In genomic region chr14:76169876-76170466, GRCm38 (mm10) we compare ENCODE assay signal across 10 mouse cellular contexts. TPM values are rescaled to one million over a fixed set of nuclear protein-coding genes. Genes with fewer than 3 reads are reported as not detected.
DNase-seq lines count a peak whose midpoint lies in the region; ATAC-seq and TF ChIP-seq lines count a peak whose summit lies in the region.
"Had no signal": no experiment of that assay in that cellular context is flagged by ENCODE, and none has a peak within 500 bp of the region (broad histone marks: within the 10 kb centered on the region; RNA-seq: fewer than 3 reads in every experiment).

No protein-coding gene starts in this region.

- peak; percentile 50; the same call in 1 of the 2 replicates for ATAC-seq in forebrain, embryonic 16.5 days
- no peak for ATAC-seq in forebrain, embryonic 12.5 days (ENCODE audit: low FRiP score)
- ATAC-seq in midbrain, embryonic 14.5 days (ENCODE audit: low FRiP score, low TSS enrichment) = no peak
- ATAC-seq in midbrain, embryonic 13.5 days = no peak
- ATAC-seq in midbrain, postnatal 0 days (ENCODE audit: low FRiP score) = no peak

- no peak for TF ChIP-seq CTCF in midbrain, postnatal 0 days (IDR thresholded peaks at IDR 0.05)

- H3K36me3 ChIP-seq in forebrain, embryonic 16.5 days (ENCODE audit: control insufficient read depth, insufficient read depth) = no peaks in the 10 kb centered on the region
- H3K36me3 ChIP-seq in forebrain, embryonic 12.5 days (replicated peaks) = no peaks in the 10 kb centered on the region
- H3K36me3 ChIP-seq in midbrain, embryonic 14.5 days (ENCODE audit: control insufficient read depth, insufficient read depth, low read length) = no peaks in the 10 kb centered on the region
- no peaks in the 10 kb centered on the region for H3K36me3 ChIP-seq in midbrain, embryonic 13.5 days
- H3K36me3 ChIP-seq in midbrain, postnatal 0 days (ENCODE audit: insufficient read depth, low read length) = no peaks in the 10 kb centered on the region

- no peaks in the 10 kb centered on the region for H3K9me3 ChIP-seq in forebrain, embryonic 16.5 days (ENCODE audit: control insufficient read depth, low read length)
- H3K9me3 ChIP-seq in forebrain, embryonic 12.5 days = no peaks in the 10 kb centered on the region
- H3K9me3 ChIP-seq in midbrain, embryonic 14.5 days (ENCODE audit: control insufficient read depth, low read length) = no peaks in the 10 kb centered on the region
- no peaks in the 10 kb centered on the region; the same call in 1 of the 2 replicates for H3K9me3 ChIP-seq in midbrain, embryonic 13.5 days
- H3K9me3 ChIP-seq in midbrain, postnatal 0 days (ENCODE audit: low read length) = no peaks in the 10 kb centered on the region

- no peak overlapping the region for H3K9ac ChIP-seq in forebrain, embryonic 16.5 days (replicated peaks; ENCODE audit: low read depth, low read length)
- H3K9ac ChIP-seq in forebrain, embryonic 12.5 days = no peak overlapping the region
- H3K9ac ChIP-seq in midbrain, embryonic 14.5 days (replicated peaks; ENCODE audit: low read length) = no peak overlapping the region
- H3K9ac ChIP-seq in midbrain, embryonic 13.5 days (replicated peaks) = no peak overlapping the region
- no peak overlapping the region for H3K9ac ChIP-seq in midbrain, postnatal 0 days (replicated peaks; ENCODE audit: low read length, poor library complexity, severe bottlenecking)

- DNase-seq in midbrain, embryonic 14.5 days = peak; percentile 33
- peak; percentile 56 for DNase-seq in fibroblast of lung, adult 2 months (ENCODE audit: low read depth)
- DNase-seq in midbrain, postnatal 0 days (ENCODE audit: low spot score) = peak; percentile 86
- DNase-seq in urinary bladder, postnatal 4 days (ENCODE audit: low spot score in 2 of 2) = no peak
- DNase-seq in thymus, postnatal 0 days (ENCODE audit: low spot score) = no peak
- DNase-seq: kidney, adult 9 months; lung, adult 18-20 months had no signal

- H3K27ac ChIP-seq in forebrain, embryonic 16.5 days (ENCODE audit: low read length) = no peak overlapping the region
- H3K27ac ChIP-seq in forebrain, embryonic 12.5 days = no peak overlapping the region
- H3K27ac ChIP-seq in midbrain, embryonic 14.5 days (replicated peaks; ENCODE audit: low read depth, low read length) = no peak overlapping the region
- no peak overlapping the region for H3K27ac ChIP-seq in midbrain, embryonic 13.5 days
- H3K27ac ChIP-seq in midbrain, postnatal 0 days (ENCODE audit: low read depth, low read length) = no peak overlapping the region

- 64% methylated on average over 10 of the region's 11 CpGs for WGBS in forebrain, embryonic 16.5 days
- WGBS in forebrain, embryonic 12.5 days = 79% methylated on average over 11 of the region's 11 CpGs
- 73% methylated on average over 11 of the region's 11 CpGs for WGBS in midbrain, embryonic 14.5 days
- 73% methylated on average over 11 of the region's 11 CpGs for WGBS in midbrain, embryonic 13.5 days
- 64% methylated on average over 10 of the region's 11 CpGs for WGBS in midbrain, postnatal 0 days

- H3K4me2 ChIP-seq in forebrain, embryonic 16.5 days (ENCODE audit: low read length) = no peak overlapping the region
- no peak overlapping the region for H3K4me2 ChIP-seq in forebrain, embryonic 12.5 days
- H3K4me2 ChIP-seq in midbrain, embryonic 14.5 days (ENCODE audit: low read length) = no peak overlapping the region
- no peak overlapping the region for H3K4me2 ChIP-seq in midbrain, embryonic 13.5 days (replicated peaks)
- no peak overlapping the region for H3K4me2 ChIP-seq in midbrain, postnatal 0 days (ENCODE audit: low read depth, low read length, poor library complexity, severe bottlenecking)

- H3K4me3 ChIP-seq in forebrain, embryonic 16.5 days (replicated peaks; ENCODE audit: low read length) = no peak overlapping the region
- no peak overlapping the region for H3K4me3 ChIP-seq in forebrain, embryonic 12.5 days (replicated peaks)
- H3K4me3 ChIP-seq in midbrain, embryonic 14.5 days (replicated peaks; ENCODE audit: low read depth, low read length) = no peak overlapping the region
- H3K4me3 ChIP-seq in midbrain, embryonic 13.5 days (replicated peaks) = no peak overlapping the region
- H3K4me3 ChIP-seq in midbrain, postnatal 0 days (ENCODE audit: low read depth, low read length) = no peak overlapping the region

- peaks cover 6% of the 10 kb centered on the region for H3K4me1 ChIP-seq in forebrain, embryonic 16.5 days (replicated peaks; ENCODE audit: control insufficient read depth, insufficient read depth, low read length)
- peaks cover 9% of the 10 kb centered on the region; the same call in 1 of the 2 replicates for H3K4me1 ChIP-seq in forebrain, embryonic 12.5 days
- H3K4me1 ChIP-seq in midbrain, embryonic 14.5 days (ENCODE audit: control insufficient read depth, insufficient read depth, low read length) = no peaks in the 10 kb centered on the region
- H3K4me1 ChIP-seq in midbrain, embryonic 13.5 days (replicated peaks) = peaks cover 8% of the 10 kb centered on the region
- H3K4me1 ChIP-seq in midbrain, postnatal 0 days (ENCODE audit: insufficient read depth, low read length) = no peaks in the 10 kb centered on the region

- no peaks in the 10 kb centered on the region for H3K27me3 ChIP-seq in forebrain, embryonic 16.5 days (replicated peaks; ENCODE audit: control insufficient read depth, insufficient read depth, low read length)
- H3K27me3 ChIP-seq in forebrain, embryonic 12.5 days = peaks cover 2% of the 10 kb centered on the region; the same call in 1 of the 2 replicates
- no peaks in the 10 kb centered on the region for H3K27me3 ChIP-seq in midbrain, embryonic 14.5 days (ENCODE audit: control insufficient read depth, insufficient read depth, low read length)
- H3K27me3 ChIP-seq in midbrain, embryonic 13.5 days = no peaks in the 10 kb centered on the region
- no peaks in the 10 kb centered on the region for H3K27me3 ChIP-seq in midbrain, postnatal 0 days (ENCODE audit: insufficient read depth, low read length)

RNA-seq across cellular contexts. Expression of gene Nufip1, which starts 59.3 kb away (rescaled TPM):
- polyA plus RNA-seq in forebrain, embryonic 16.5 days (2015; fragmentation: Nextera tagmentation; extraction: Ambion mirVana) = 15.4 and 16.5 TPM in 2 replicates
- polyA plus RNA-seq in forebrain, embryonic 12.5 days (2016; fragmentation: Nextera tagmentation; extraction: Ambion mirVana) = 18.5 and 19.0 TPM in 2 replicates
- polyA plus RNA-seq in midbrain, embryonic 14.5 days (2014; fragmentation: Nextera tagmentation; extraction: Ambion mirVana) = 12.3 and 14.2 TPM in 2 replicates
- polyA plus RNA-seq in midbrain, embryonic 13.5 days (2015; fragmentation: Nextera tagmentation; extraction: Ambion mirVana) = 13.7 and 14.9 TPM in 2 replicates
- total RNA-seq in midbrain, postnatal 0 days (2014; rRNA removed) = 10.4 and 10.6 TPM in 2 replicates
- polyA plus RNA-seq in midbrain, postnatal 0 days (2015; fragmentation: Nextera tagmentation; extraction: Ambion mirVana) = 12.8 and 14.3 TPM in 2 replicates
- 15.5 and 16.6 TPM in 2 replicates for polyA plus RNA-seq in thymus, postnatal 0 days (2015; fragmentation: Nextera tagmentation; extraction: Ambion mirVana)

RNA-seq across cellular contexts. Expression of gene Gpalpp1, which starts 59.4 kb away (rescaled TPM):
- 16.1 and 17.2 TPM in 2 replicates for polyA plus RNA-seq in forebrain, embryonic 16.5 days (2015; fragmentation: Nextera tagmentation; extraction: Ambion mirVana)
- 19.0 and 20.3 TPM in 2 replicates for polyA plus RNA-seq in forebrain, embryonic 12.5 days (2016; fragmentation: Nextera tagmentation; extraction: Ambion mirVana)
- 10.3 and 16.2 TPM in 2 replicates for polyA plus RNA-seq in midbrain, embryonic 14.5 days (2014; fragmentation: Nextera tagmentation; extraction: Ambion mirVana)
- 15.3 and 15.6 TPM in 2 replicates for polyA plus RNA-seq in midbrain, embryonic 13.5 days (2015; fragmentation: Nextera tagmentation; extraction: Ambion mirVana)
- 18.6 and 20.2 TPM in 2 replicates for total RNA-seq in midbrain, postnatal 0 days (2014; rRNA removed)
- 8.3 and 8.6 TPM in 2 replicates for polyA plus RNA-seq in midbrain, postnatal 0 days (2015; fragmentation: Nextera tagmentation; extraction: Ambion mirVana)
- 10.8 and 11.6 TPM in 2 replicates for polyA plus RNA-seq in thymus, postnatal 0 days (2015; fragmentation: Nextera tagmentation; extraction: Ambion mirVana)

Comparison
In these comparisons a context has a peak if more than half of its experiments do, and no peak if none do; other contexts are left out.
1. DNase-seq: peak in midbrain, embryonic 14.5 days (single experiment), fibroblast of lung, adult 2 months (single experiment) and midbrain, postnatal 0 days (single experiment); none in urinary bladder, postnatal 4 days (0 of 2) and thymus, postnatal 0 days (single experiment).